Mouse (Mus musculus): ENCODE measurements around the gene Scaf4.

Gene Scaf4

GRCm38 (mm10) chr16:90198626-90199025 is 85.7 kb downstream of the Scaf4 start:
- no peak for DNase-seq

DNA sequence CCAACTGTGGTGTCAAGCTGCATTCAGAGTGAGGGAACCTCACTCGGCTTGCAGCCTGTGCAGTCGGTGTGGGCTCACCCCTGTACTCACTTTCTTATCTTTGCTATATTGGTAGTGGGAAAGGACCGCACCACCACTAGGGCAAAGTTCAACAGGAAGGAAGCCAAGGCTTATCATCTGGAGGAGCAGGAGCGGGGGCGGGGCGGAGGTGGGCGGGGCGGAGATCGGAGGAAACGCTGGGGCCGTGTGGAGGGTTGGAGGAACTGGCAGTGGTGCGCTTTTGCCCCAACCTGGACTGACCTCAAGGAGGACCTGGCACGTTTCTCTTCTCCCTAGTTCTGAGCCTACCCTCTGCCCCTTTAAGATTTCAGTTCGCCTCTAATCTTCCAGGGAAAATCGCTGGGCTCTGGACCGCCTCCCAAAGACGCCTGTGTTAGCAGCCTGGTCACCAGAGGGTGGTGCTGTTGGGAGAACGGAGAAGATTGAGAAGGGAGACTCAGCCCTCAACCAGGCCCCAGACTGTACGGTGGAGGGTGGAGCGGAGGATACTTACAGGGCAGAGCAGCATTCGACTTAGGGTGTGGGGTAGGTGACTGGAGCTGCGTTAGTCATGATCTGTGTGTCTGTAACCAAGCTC is 86.8 kb downstream of the Scaf4 start:
- peak; percentile 82 for DNase-seq

DNA sequence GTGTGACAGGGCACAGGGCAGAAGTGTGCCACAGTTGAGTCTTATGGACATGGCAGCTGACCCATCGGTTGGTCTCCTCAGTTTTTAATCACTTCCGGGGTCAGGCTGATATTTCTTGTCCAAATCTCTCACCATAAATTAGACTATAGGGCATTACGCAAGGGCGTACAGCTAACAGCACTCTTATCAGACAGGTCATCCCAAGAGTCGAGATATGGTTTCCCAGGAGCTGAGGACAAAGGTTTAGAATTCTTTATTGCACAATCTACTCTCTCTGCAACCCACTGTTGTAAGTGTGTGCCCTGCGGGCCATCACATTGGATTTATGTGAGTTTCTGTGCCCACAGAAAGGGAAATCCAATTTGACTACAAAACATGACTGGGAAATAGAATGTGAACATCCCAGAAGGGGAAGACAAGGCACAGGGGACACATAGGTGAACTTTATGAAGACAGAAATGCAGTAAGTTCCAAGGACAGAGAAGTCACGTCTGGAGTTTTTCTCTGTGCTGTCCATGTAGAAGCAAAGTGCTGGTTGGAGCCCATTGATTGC is 87.5 kb downstream of the Scaf4 start:
- DNase-seq, result no peak

DNA sequence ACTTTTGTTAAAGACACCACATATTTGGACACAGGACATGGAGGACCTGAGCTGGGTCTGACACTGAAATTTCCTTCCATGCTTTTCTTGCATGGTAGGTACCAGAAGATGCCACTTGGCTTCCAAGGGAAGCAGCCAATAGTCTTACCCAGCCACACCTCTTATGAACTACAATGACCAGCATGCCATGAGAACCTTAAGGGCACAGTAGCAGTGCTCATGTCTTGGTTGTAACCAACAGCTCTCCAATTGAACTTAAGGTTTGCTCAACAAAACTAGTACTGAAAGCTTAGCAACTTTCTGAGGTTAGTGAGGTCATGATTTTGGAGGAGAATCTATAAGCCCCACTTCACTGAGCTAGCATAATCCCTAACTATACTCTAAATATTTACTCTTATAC is 90.6 kb downstream of the Scaf4 start:
- no peak for DNase-seq

- DNase-seq, result no peak
Observed at GRCm38 (mm10) chr16:90191289-90191688, 93.0 kb downstream of the Scaf4 start.

GRCm38 (mm10) chr16:90187453-90187852 is 96.8 kb downstream of the Scaf4 start:
- peak; percentile 44 for DNase-seq

- peak; percentile 78 for DNase-seq
Observed at GRCm38 (mm10) chr16:90185928-90186588, 98.2 kb downstream of the Scaf4 start.

DNA sequence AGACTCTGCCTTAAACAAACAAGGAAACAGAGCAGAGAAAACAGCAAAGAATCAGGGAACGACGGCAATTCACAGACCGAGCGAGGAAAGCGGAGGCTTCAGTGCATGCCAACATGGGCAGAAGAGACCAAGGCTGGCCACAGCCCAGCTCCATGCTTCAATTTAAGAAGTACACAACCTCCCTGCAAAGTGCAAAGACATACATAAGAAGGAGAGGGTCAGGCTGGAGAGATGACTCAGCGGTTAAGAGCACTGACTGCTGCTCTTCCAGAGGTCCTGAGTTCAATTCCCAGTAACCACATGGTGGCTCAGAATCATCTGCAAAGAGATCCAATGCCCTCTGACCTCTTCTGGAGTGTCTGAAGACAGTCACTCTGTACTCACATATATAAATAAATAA is 100.2 kb downstream of the Scaf4 start:
- DNase-seq, result no peak

DNA sequence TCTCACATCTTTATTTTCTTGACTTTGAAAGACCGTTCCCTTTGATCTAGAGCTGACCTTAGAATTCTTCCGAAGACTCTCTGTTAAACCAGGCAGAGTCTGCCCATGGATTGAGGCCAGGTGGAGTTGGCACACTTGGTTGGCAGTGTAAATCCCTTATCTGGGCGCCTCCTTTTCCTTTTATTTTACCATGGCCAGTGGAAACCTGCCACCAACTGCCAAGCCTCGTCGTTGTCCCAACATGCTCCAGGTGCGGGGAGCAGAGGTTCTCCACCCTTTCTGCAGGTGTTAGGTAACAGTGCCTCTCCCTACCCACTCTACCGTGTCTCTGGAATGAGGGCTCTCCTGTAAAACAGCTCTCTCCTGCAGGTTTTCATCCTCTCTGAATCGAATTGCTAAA is 102.6 kb downstream of the Scaf4 start:
- DNase-seq, result no peak

DNA sequence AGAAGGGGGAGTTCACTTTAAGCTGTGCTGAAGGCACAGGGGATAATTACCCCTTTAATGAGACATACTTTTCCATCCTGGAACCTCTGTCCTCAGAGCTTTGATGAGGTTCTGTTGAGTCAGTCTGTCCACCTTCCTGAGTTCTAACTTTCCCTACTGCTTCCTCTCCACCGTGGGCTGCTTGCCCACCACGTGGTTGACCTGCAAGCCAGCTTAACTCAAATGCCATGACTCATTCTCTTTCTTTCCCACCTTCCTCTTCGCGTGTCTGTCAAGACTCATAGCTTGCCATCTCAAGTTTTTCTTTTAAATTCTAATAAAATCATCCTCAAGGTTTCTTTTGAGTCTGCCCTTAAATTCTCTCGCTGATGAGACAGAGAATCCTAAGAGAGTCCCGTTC is 103.3 kb downstream of the Scaf4 start:
- DNase-seq, result no peak

- DNase-seq, result no peak
Observed at GRCm38 (mm10) chr16:90179892-90180291, 104.4 kb downstream of the Scaf4 start.

DNA sequence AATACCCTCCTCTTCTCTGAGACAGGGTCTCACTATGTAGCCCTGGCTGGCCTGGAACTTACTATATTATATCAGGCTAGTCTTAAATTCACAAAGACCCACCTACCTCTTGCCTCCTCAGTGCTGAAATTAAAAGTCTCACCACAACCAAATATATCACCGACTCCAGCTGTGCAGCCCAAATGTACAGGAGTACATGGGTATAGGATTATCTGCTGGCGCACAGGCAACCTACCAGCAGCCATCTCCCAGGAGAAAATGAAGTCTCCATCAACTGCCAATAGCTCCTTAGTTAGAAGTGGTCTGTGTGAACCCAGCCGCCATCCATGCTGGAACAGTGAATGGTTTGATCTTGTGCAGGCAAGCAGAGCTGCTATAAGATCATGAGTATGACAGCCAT is 105.9 kb downstream of the Scaf4 start:
- DNase-seq, result no peak

DNA sequence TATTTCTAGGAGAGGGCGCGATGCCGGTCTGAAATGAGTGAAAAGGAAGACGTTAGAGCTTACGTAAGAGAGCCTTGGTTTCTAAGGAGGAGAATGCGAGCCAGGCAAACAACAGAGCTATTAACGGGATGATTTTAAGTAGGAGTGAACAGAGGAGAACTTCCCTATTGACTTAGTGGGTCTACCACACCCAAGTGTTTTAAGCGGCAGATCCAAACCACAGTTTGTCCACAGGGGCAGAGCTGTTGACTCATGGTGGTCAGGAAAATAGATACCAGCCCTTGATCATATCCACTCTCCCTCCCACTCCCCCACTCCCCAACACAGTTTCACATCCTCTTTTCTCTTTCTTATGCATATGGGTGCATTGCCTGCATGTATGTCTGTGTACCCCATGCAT is 106.9 kb downstream of the Scaf4 start:
- no peak for DNase-seq

DNA sequence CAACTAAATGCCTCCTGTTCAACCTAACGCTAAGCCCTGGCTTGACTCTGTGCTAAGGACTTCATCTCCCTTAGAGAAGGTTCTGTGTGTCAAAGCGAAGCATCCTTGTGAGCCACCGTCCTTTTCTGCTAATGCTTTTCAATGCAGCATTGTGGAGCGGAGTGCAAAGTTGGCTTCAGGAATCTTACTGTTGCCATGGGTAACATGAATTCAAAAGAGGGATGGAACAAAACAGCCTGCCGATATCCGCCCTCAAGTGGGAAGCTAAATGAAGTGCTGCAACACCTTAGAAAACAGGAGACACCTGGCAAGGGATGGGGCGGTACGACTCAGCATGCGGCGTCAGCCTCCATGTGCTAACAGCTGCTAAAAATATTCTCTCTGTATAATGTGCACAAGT is 107.8 kb downstream of the Scaf4 start:
- no peak for DNase-seq
